Mouse (Mus musculus): ENCODE measurements around the gene Wdr43. TPM values are rescaled to one million over a fixed set of nuclear protein-coding genes. Genes with fewer than 3 reads are reported as not detected.

The Wdr43 gene
- polyA plus RNA-seq (2015; fragmentation: Nextera tagmentation; extraction: Ambion mirVana), result 75.9 and 82.1 TPM in 2 replicates

GRCm38 (mm10) chr17:71615638-71616318, at the start of gene Wdr43:
Gene Wdr43 (plus strand): TSS chr17:71615895.
- ATAC-seq (ENCODE audit: low FRiP score, low read depth), result peak; percentile 100
- Histone ChIP-seq H3K9ac (peak within 1 kb of the TSS; percentile 94), H3K4me1 (peaks cover 22% of the 10 kb centered on the region), H3K36me3 (peaks cover 8% of the 10 kb centered on the region), H3K4me2 (replicated peaks) (peak within 1 kb of the TSS; percentile 84), H3K27ac (peak within 1 kb of the TSS; percentile 63; the same call in 1 of the 2 replicates), H3K9me3 (no peaks in the 10 kb centered on the region), H3K4me3 (peak within 1 kb of the TSS; percentile 96), H3K27me3 (no peaks in the 10 kb centered on the region)
- 6% methylated on average over 40 of the region's 40 CpGs for WGBS

- Histone ChIP-seq H3K4me2 (replicated peaks) (no peak overlapping the region), H3K9ac (no peak overlapping the region), H3K9me3 (no peaks in the 10 kb centered on the region), H3K27ac (no peak overlapping the region), H3K36me3 (no peaks in the 10 kb centered on the region), H3K4me3 (no peak overlapping the region), H3K27me3 (no peaks in the 10 kb centered on the region), H3K4me1 (no peaks in the 10 kb centered on the region)
- WGBS, result 88% methylated on average over 1 of the region's 1 CpGs
- no peak for ATAC-seq (ENCODE audit: low FRiP score, low read depth)
Measured at GRCm38 (mm10) chr17:71579176-71579705, 36.5 kb upstream of the Wdr43 start.

GRCm38 (mm10) chr17:71597881-71598658, 17.6 kb upstream of the Wdr43 start:
- Histone ChIP-seq H3K27ac (peak overlapping the region; percentile 6; the same call in 1 of the 2 replicates), H3K4me3 (peak overlapping the region; percentile 68), H3K36me3 (0 out of 2 replicates have a peak, but pooled peaks cover 1% of the 10 kb centered on the region), H3K4me2 (replicated peaks) (peak overlapping the region; percentile 86), H3K9me3 (no peaks in the 10 kb centered on the region), H3K9ac (peak overlapping the region; percentile 66), H3K27me3 (peaks cover 11% of the 10 kb centered on the region; the same call in 1 of the 2 replicates), H3K4me1 (peaks cover 26% of the 10 kb centered on the region)
- WGBS, result under 1% methylated on average over 48 of the region's 48 CpGs
- peak; percentile 70 for ATAC-seq (ENCODE audit: low FRiP score, low read depth)

- Histone ChIP-seq H3K4me2 (replicated peaks) (peak overlapping the region; percentile 86), H3K36me3 (no peaks in the 10 kb centered on the region), H3K27me3 (peaks cover 11% of the 10 kb centered on the region; the same call in 1 of the 2 replicates), H3K9ac (peak overlapping the region; percentile 66), H3K9me3 (no peaks in the 10 kb centered on the region), H3K4me1 (peaks cover 26% of the 10 kb centered on the region), H3K27ac (peak overlapping the region; percentile 6; the same call in 1 of the 2 replicates), H3K4me3 (peak overlapping the region; percentile 68)
- WGBS, result 5% methylated on average over 42 of the region's 42 CpGs
- ATAC-seq (ENCODE audit: low FRiP score, low read depth), result peak; percentile 95
Measured at GRCm38 (mm10) chr17:71598659-71599554, 16.8 kb upstream of the Wdr43 start.

GRCm38 (mm10) chr17:71616319-71617032, 781 bp downstream of the Wdr43 start:
- Histone ChIP-seq H3K4me2 (replicated peaks) (peak overlapping the region; percentile 84), H3K36me3 (peaks cover 8% of the 10 kb centered on the region), H3K9me3 (no peaks in the 10 kb centered on the region), H3K9ac (peak overlapping the region; percentile 94), H3K27me3 (no peaks in the 10 kb centered on the region), H3K4me1 (peaks cover 22% of the 10 kb centered on the region), H3K27ac (peak overlapping the region; percentile 48; the same call in 1 of the 2 replicates), H3K4me3 (peak overlapping the region; percentile 96)
- WGBS, result under 1% methylated on average over 72 of the region's 73 CpGs
- ATAC-seq (ENCODE audit: low FRiP score, low read depth), result peak; percentile 77

GRCm38 (mm10) chr17:71617033-71617362, 1.3 kb downstream of the Wdr43 start:
- peak overlapping the region; percentile 96 for H3K4me3 ChIP-seq
- H3K4me2 ChIP-seq (replicated peaks), result peak overlapping the region; percentile 84
- no peak overlapping the region for H3K27ac ChIP-seq
- peak overlapping the region; percentile 94 for H3K9ac ChIP-seq
- ATAC-seq (ENCODE audit: low FRiP score, low read depth), result no peak
- no peaks in the 10 kb centered on the region for H3K27me3 ChIP-seq
- no peaks in the 10 kb centered on the region for H3K9me3 ChIP-seq
- peaks cover 22% of the 10 kb centered on the region for H3K4me1 ChIP-seq
- under 1% methylated on average over 10 of the region's 10 CpGs for WGBS
- H3K36me3 ChIP-seq, result peaks cover 8% of the 10 kb centered on the region

- 69% methylated on average over 4 of the region's 4 CpGs for WGBS
- Histone ChIP-seq H3K9ac (peak overlapping the region; percentile 39), H3K4me3 (peak overlapping the region; percentile 96), H3K9me3 (no peaks in the 10 kb centered on the region), H3K27me3 (no peaks in the 10 kb centered on the region), H3K27ac (no peak overlapping the region), H3K36me3 (peaks cover 8% of the 10 kb centered on the region), H3K4me1 (peaks cover 22% of the 10 kb centered on the region), H3K4me2 (replicated peaks) (peak overlapping the region; percentile 84)
- ATAC-seq (ENCODE audit: low FRiP score, low read depth), result no peak
Measured at GRCm38 (mm10) chr17:71617974-71618373, 2.3 kb downstream of the Wdr43 start.

- Histone ChIP-seq H3K4me3 (no peak overlapping the region), H3K4me1 (no peaks in the 10 kb centered on the region), H3K36me3 (peaks cover 79% of the 10 kb centered on the region), H3K27ac (no peak overlapping the region), H3K9me3 (no peaks in the 10 kb centered on the region), H3K4me2 (replicated peaks) (no peak overlapping the region), H3K27me3 (no peaks in the 10 kb centered on the region), H3K9ac (no peak overlapping the region)
- ATAC-seq (ENCODE audit: low FRiP score, low read depth), result no peak
- WGBS, result 62% methylated on average over 10 of the region's 10 CpGs
Measured at GRCm38 (mm10) chr17:71631806-71632205, 16.1 kb downstream of the Wdr43 start.

- Histone ChIP-seq H3K9ac (no peak overlapping the region), H3K27me3 (no peaks in the 10 kb centered on the region), H3K4me2 (replicated peaks) (no peak overlapping the region), H3K9me3 (no peaks in the 10 kb centered on the region), H3K4me3 (no peak overlapping the region), H3K36me3 (peaks cover 81% of the 10 kb centered on the region), H3K27ac (no peak overlapping the region), H3K4me1 (no peaks in the 10 kb centered on the region)
- ATAC-seq (ENCODE audit: low FRiP score, low read depth), result no peak
- WGBS, result 88% methylated on average over 8 of the region's 8 CpGs
Measured at GRCm38 (mm10) chr17:71633350-71633749, 17.7 kb downstream of the Wdr43 start.

GRCm38 (mm10) chr17:71636786-71637185, 21.1 kb downstream of the Wdr43 start:
- no peaks in the 10 kb centered on the region for H3K4me1 ChIP-seq
- WGBS, result 93% methylated on average over 8 of the region's 8 CpGs

GRCm38 (mm10) chr17:71637750-71638265, 22.1 kb downstream of the Wdr43 start:
- Histone ChIP-seq H3K4me3 (no peak overlapping the region), H3K9ac (no peak overlapping the region), H3K27ac (no peak overlapping the region), H3K4me2 (replicated peaks) (no peak overlapping the region), H3K27me3 (no peaks in the 10 kb centered on the region), H3K4me1 (no peaks in the 10 kb centered on the region), H3K36me3 (peaks cover 93% of the 10 kb centered on the region), H3K9me3 (no peaks in the 10 kb centered on the region)
- no peak for ATAC-seq (ENCODE audit: low FRiP score, low read depth)
- 85% methylated on average over 4 of the region's 4 CpGs for WGBS

More at GRCm38 (mm10) chr17:71636786-71637185, 21.1 kb downstream of the Wdr43 start:
- no peaks in the 10 kb centered on the region for H3K9me3 ChIP-seq
- H3K4me3 ChIP-seq, result no peak overlapping the region
- no peak overlapping the region for H3K4me2 ChIP-seq (replicated peaks)
- ATAC-seq (ENCODE audit: low FRiP score, low read depth), result no peak
- H3K27me3 ChIP-seq, result no peaks in the 10 kb centered on the region
- H3K27ac ChIP-seq, result no peak overlapping the region
- H3K36me3 ChIP-seq, result peaks cover 89% of the 10 kb centered on the region
- H3K9ac ChIP-seq, result no peak overlapping the region
